Mouse (Mus musculus) layer of hippocampus, postnatal 25 days (tissue): Measurements from ENCODE around the gene Tas2r126. TPM values are rescaled to one million over a fixed set of nuclear protein-coding genes. Genes with fewer than 3 reads are reported as not detected.

ENCODE experiments used
- DNase-seq, 2 experiments: peaks; one replicate each; pipeline ENCODE4 v3.0.0; 2022; ENCODE audit warnings: mixed read lengths in 2 of 2, low spot score in 1 of 2; ENCODE audit errors: extremely low spot score in 1 of 2
- total RNA-seq, 2 experiments: library from RNA; stranded (reverse); gene quantifications; 2 replicates each; pipeline ENCODE4 v1.2.3; 2021

The Tas2r126 gene
- total RNA-seq, 2 experiments from 2014 or later, result not detected

DNA sequence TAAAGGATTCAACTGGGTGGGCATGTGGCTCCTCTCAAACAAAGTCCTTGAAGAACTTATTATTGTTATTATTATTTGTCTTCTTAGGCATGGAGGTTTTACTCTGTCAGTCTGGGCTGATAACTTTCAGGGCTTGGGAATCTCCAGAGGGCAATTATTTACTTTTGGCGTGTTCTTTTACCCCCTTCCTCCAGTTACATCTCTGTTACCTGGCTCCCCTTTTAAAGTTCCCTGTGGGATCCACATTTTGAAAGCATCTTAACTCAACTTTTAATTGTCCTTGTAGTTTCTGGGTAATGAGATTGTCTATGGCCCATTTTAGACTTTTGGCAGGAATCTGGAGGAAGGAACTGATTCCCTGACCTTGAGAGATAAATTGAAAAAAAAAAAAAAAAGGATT, 41.9 kb downstream of the Tas2r126 start, which contains the start of gene Olfr457:
Gene Olfr457, minus strand, starts transcription at position 101 of the 400 bp plus-strand sequence.
- no peak for DNase-seq

DNA sequence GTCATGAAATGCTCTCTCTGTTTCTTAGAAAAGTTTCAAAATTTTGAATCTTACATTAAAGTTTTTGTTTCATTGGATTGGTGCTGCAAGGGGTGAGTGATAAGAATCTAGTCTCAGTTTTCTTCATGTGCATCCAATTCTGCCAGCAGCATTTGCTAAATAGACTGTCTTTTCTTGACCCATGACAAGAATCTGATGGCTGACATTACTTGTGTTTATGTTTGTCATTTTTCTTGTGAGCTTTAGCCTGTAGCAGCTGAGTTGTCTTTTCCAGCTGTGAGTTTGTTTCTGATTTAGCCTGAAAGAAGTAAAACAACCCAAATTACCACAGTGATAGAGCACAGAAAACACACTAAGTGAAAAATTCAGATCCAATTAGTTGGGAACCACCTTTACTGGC, 50.3 kb downstream of the Tas2r126 start:
- DNase-seq, result no peak

Other genes starting within 250 kb of the Tas2r126 start
- gene Tas2r144, start 219.2 kb upstream of the Tas2r126 start, total RNA-seq, result not detected
- 10 to 100 TPM; 10.2 to 13.7 TPM for gene Gstk1, start 188.6 kb upstream of the Tas2r126 start, total RNA-seq
- gene Tmem139, start 172.6 kb upstream of the Tas2r126 start, total RNA-seq, result not detected
- 10 to 100 TPM; 16.5 to 25.5 TPM for gene Casp2, start 169.6 kb upstream of the Tas2r126 start, total RNA-seq
- 1 to 10 TPM; 2.7 to 2.8 TPM for gene Clcn1, start 147.8 kb upstream of the Tas2r126 start, total RNA-seq
- 10 to 100 TPM; 74.8 to 76.8 TPM for gene Fam131b, start 109.9 kb upstream of the Tas2r126 start, total RNA-seq
- gene Zyx, start 84.9 kb upstream of the Tas2r126 start, total RNA-seq, result 10 to 100 TPM; 47.9 to 51.7 TPM
- under 1 TPM; 0.22 to 0.47 TPM for gene Epha1, start 61.3 kb upstream of the Tas2r126 start, total RNA-seq
- gene Tas2r143, start 34.3 kb upstream of the Tas2r126 start, total RNA-seq, result not detected
- not detected for gene Tas2r135, start 29.1 kb upstream of the Tas2r126 start, total RNA-seq
- not detected for gene Olfr458, start 30.7 kb downstream of the Tas2r126 start, total RNA-seq
- gene Olfr457, start 41.8 kb downstream of the Tas2r126 start, total RNA-seq, result not detected
- not detected for gene Olfr456, start 52.7 kb downstream of the Tas2r126 start, total RNA-seq
- gene Olfr455, start 113.1 kb downstream of the Tas2r126 start, total RNA-seq, result not detected
- gene Tcaf3, start 163.2 kb downstream of the Tas2r126 start, total RNA-seq, result not detected
- gene Tcaf2, start 210.7 kb downstream of the Tas2r126 start, total RNA-seq, result under 1 TPM; 0.42 to 0.44 TPM